Mouse (Mus musculus): ENCODE results near the gene Irf7. TPM values are rescaled to one million over a fixed set of nuclear protein-coding genes. Genes with fewer than 3 reads are reported as not detected.

Irf7 gene
- polyA plus RNA-seq, 1 experiment from 2014 or later: 0.66 TPM

DNA sequence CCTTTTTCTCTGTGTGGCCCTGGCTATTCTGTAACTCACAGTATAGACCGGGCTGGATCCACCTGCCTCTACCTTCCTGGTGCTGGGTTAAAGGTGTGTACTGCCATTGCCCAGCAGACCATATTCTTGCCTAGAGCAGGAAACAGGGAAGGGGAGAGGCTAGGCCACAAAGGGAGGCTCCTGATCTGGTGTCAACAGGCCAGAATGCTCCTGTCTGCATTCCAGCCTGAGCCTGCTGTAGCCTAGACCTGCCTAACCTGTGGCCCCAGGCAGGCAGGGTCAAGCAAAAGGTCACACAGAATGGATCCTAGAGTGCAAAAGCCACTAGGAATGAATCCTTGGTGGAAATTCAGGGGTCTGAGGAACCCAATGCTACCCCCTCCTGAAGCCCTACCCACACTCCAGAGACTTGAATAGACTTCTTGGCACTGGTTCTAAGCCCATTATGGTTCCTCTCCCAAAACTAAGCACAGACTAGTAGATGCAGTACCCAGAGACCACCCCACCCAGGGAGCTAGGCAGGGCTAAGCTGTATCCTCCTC, 46.7 kb downstream of the Irf7 start:
- Histone ChIP-seq H3K27ac (ENCODE audit: low read depth, low read length) (no peak overlapping the region), H3K36me3 (ENCODE audit: control insufficient read depth, insufficient read depth, low read length) (no peaks in the 10 kb centered on the region), H3K4me1 (ENCODE audit: control insufficient read depth, insufficient read depth, low read length) (peaks cover 28% of the 10 kb centered on the region), H3K9me3 (ENCODE audit: control insufficient read depth, low read length) (no peaks in the 10 kb centered on the region), H3K9ac (replicated peaks; ENCODE audit: low read depth, low read length) (no peak overlapping the region), H3K4me3 (ENCODE audit: low read depth, low read length) (no peak overlapping the region), H3K27me3 (ENCODE audit: control insufficient read depth, insufficient read depth, low read length) (no peaks in the 10 kb centered on the region), H3K4me2 (ENCODE audit: low read depth, low read length) (no peak overlapping the region)
- no peak for ATAC-seq (ENCODE audit: low read depth)
- 94% methylated on average over 1 of the region's 1 CpGs for WGBS

DNA sequence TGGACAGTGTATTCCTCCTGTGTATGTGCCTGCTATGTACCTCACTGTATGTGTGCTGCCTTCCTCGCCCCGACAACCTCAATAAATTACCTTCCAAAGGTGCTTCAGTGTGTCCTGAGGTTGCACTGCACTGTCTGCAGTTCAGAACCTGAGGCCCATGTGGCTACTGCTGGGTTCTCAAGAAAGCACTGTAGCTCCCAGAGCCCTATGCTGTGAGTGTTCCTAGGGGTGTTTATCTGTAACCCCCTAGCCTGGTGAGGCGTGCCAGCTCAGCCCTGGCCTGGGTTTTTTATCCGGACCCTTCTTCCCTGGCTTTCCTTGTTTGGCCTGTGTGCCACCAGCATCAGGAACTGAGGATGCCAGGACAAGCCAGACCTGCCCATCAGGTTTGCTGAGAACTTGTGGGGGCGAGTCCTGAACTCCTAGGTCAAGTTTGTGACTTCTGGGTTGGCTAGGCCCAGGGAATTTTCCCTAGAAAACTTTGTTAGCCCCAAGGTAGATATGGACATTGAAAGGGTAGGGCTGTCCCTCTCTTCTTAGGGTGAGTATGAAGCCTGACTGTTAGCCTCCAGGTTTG, 47.6 kb downstream of the Irf7 start:
- no peak for ATAC-seq (ENCODE audit: low read depth)
- no peaks in the 10 kb centered on the region for H3K36me3 ChIP-seq (ENCODE audit: control insufficient read depth, insufficient read depth, low read length)
- H3K4me1 ChIP-seq (ENCODE audit: control insufficient read depth, insufficient read depth, low read length): peaks cover 28% of the 10 kb centered on the region
- no peak overlapping the region for H3K4me3 ChIP-seq (ENCODE audit: low read depth, low read length)
- H3K9ac ChIP-seq (replicated peaks; ENCODE audit: low read depth, low read length): no peak overlapping the region
- no peaks in the 10 kb centered on the region for H3K27me3 ChIP-seq (ENCODE audit: control insufficient read depth, insufficient read depth, low read length)
- H3K9me3 ChIP-seq (ENCODE audit: control insufficient read depth, low read length): no peaks in the 10 kb centered on the region
- WGBS: 94% methylated on average over 5 of the region's 5 CpGs
- no peak overlapping the region for H3K27ac ChIP-seq (ENCODE audit: low read depth, low read length)
- H3K4me2 ChIP-seq (ENCODE audit: low read depth, low read length): no peak overlapping the region

DNA sequence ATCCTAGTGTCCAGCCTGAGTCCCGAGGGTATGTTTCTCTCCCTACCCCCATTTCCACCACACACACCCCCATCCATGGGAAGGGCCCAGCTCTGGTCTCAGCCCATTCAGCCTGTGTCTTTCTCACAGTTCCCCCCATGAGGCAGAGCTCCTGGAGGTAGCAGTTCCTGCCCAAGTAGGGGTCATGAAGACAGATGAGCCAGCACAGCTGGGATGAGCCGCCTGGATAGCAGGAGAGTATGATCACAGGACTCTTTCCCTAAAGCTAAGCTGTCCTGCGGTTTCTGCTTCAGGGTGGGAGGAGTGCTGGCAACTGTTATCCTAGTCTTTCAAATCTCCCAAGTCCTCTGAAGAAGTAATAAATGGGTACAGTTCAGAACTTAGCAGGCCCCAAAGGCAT, 48.1 kb downstream of the Irf7 start:
- Histone ChIP-seq H3K27ac (ENCODE audit: low read depth, low read length) (no peak overlapping the region), H3K27me3 (ENCODE audit: control insufficient read depth, insufficient read depth, low read length) (no peaks in the 10 kb centered on the region), H3K9ac (replicated peaks; ENCODE audit: low read depth, low read length) (no peak overlapping the region), H3K4me2 (ENCODE audit: low read depth, low read length) (no peak overlapping the region), H3K4me1 (ENCODE audit: control insufficient read depth, insufficient read depth, low read length) (peaks cover 28% of the 10 kb centered on the region), H3K36me3 (ENCODE audit: control insufficient read depth, insufficient read depth, low read length) (no peaks in the 10 kb centered on the region), H3K9me3 (ENCODE audit: control insufficient read depth, low read length) (no peaks in the 10 kb centered on the region), H3K4me3 (ENCODE audit: low read depth, low read length) (no peak overlapping the region)
- WGBS: 88% methylated on average over 3 of the region's 3 CpGs
- ATAC-seq (ENCODE audit: low read depth): no peak

DNA sequence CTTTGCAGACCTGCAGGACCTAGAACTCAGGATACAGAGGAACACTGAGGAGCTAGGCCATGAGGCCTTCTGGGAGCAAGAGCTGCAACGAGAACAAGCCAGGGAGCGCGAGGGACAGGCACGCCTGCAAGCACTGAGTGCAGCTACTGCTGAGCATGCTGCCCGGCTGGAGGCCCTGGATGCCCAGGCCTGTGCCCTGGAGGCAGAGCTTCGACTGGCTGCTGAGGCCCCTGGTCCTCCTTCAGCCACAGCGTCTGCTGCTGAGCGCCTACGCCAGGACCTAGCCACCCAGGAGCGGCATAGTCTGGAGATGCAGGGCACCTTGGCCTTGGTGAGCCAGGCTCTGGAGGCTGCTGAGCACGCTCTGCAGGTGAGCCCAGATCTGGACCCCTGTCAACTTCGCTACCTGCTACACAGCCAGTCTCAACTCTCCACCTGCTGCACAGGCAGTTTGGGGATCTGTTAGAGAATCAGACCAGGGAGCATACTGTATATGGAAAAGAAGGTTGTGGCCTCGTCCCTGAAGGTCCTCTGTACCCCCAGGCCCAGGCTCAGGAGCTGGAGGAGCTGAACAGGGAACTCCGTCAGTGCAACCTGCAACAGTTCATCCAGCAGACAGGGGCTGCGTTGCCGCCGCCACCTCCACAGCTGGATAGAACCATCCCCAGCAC, 48.8 kb downstream of the Irf7 start:
- H3K27ac ChIP-seq (ENCODE audit: low read depth, low read length): no peak overlapping the region
- no peak for ATAC-seq (ENCODE audit: low read depth)
- WGBS: 92% methylated on average over 17 of the region's 17 CpGs
- peaks cover 27% of the 10 kb centered on the region for H3K4me1 ChIP-seq (ENCODE audit: control insufficient read depth, insufficient read depth, low read length)
- no peaks in the 10 kb centered on the region for H3K27me3 ChIP-seq (ENCODE audit: control insufficient read depth, insufficient read depth, low read length)
- no peak overlapping the region for H3K4me3 ChIP-seq (ENCODE audit: low read depth, low read length)
- H3K4me2 ChIP-seq (ENCODE audit: low read depth, low read length): no peak overlapping the region
- no peak overlapping the region for H3K9ac ChIP-seq (replicated peaks; ENCODE audit: low read depth, low read length)
- H3K9me3 ChIP-seq (ENCODE audit: control insufficient read depth, low read length): no peaks in the 10 kb centered on the region
- no peaks in the 10 kb centered on the region for H3K36me3 ChIP-seq (ENCODE audit: control insufficient read depth, insufficient read depth, low read length)

DNA sequence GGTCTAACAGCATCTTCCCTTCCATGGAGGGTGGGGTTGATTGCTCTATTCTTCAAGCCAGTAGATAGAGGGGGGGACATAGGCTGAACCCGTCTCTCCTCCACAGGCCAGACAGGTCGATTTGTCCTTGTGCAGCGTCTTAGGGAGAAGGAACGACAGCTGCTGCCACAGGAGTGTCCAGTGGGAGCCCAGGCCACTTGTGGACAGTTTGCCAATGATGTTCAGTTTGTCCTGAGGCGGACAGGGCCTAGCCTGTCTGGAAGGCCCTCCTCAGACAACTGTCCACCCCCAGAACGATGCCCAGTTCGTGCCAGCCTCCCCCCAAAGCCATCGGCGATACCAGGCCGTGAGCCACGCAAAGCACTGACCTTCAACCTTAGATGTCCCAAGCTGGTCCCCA, 49.4 kb downstream of the Irf7 start:
- peak overlapping the region; percentile 91 for H3K4me2 ChIP-seq (ENCODE audit: low read depth, low read length)
- no peak overlapping the region for H3K9ac ChIP-seq (replicated peaks; ENCODE audit: low read depth, low read length)
- no peak overlapping the region for H3K27ac ChIP-seq (ENCODE audit: low read depth, low read length)
- no peaks in the 10 kb centered on the region for H3K9me3 ChIP-seq (ENCODE audit: control insufficient read depth, low read length)
- peaks cover 21% of the 10 kb centered on the region for H3K4me1 ChIP-seq (ENCODE audit: control insufficient read depth, insufficient read depth, low read length)
- H3K36me3 ChIP-seq (ENCODE audit: control insufficient read depth, insufficient read depth, low read length): no peaks in the 10 kb centered on the region
- ATAC-seq (ENCODE audit: low read depth): no peak
- WGBS: 90% methylated on average over 11 of the region's 11 CpGs
- H3K27me3 ChIP-seq (ENCODE audit: control insufficient read depth, insufficient read depth, low read length): no peaks in the 10 kb centered on the region
- no peak overlapping the region for H3K4me3 ChIP-seq (ENCODE audit: low read depth, low read length)

DNA sequence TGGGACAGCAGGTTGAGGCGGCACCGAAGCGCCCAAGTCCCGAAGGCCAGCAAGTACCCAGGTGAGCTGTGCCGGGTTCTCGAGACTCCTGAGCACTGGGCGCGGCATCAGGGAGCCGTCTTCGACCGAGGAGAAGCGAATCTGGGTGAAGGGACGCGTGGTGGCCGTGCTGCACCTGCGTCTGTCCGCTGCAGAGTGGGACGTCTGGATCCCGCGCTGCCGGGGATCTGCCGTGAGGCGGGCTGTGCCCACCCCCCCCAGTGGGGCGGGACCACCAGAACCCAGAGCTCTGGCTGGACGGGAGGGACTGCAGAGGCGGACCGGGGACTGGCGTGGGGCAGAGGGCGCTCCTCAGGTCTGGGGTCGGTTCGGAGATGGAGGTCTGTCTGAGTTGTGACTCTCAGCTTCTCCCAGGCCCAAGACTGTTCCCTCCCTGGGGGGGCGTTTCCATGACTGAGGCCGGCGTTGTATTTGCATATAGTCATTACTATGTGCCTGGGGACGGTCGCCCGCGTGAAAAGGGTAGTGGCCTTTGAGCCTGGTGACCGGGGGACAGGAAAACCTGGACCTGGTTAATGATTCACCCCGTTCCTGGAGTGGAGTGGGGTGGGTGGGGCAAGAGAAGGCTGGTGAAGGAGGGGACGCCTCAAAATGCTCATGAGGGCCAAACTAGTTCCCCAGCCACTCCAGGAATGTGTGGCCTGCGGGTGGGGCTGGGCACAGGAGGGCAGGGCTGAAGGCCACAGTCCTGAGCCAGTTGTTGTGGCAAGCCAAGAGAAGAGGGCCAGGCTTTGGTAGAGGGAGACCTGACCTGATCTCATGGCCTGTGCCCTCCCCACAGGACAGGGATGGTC, 50.2 kb downstream of the Irf7 start:
- H3K4me3 ChIP-seq (ENCODE audit: low read depth, low read length): peak overlapping the region; percentile 67
- peaks cover 17% of the 10 kb centered on the region for H3K4me1 ChIP-seq (ENCODE audit: control insufficient read depth, insufficient read depth, low read length)
- ATAC-seq (ENCODE audit: low read depth): peak; percentile 72
- H3K36me3 ChIP-seq (ENCODE audit: control insufficient read depth, insufficient read depth, low read length): no peaks in the 10 kb centered on the region
- H3K9me3 ChIP-seq (ENCODE audit: control insufficient read depth, low read length): no peaks in the 10 kb centered on the region
- under 1% methylated on average over 41 of the region's 42 CpGs for WGBS
- peak overlapping the region; percentile 91 for H3K4me2 ChIP-seq (ENCODE audit: low read depth, low read length)
- no peaks in the 10 kb centered on the region for H3K27me3 ChIP-seq (ENCODE audit: control insufficient read depth, insufficient read depth, low read length)
- H3K9ac ChIP-seq (replicated peaks; ENCODE audit: low read depth, low read length): peak overlapping the region; percentile 56
- no peak overlapping the region for H3K27ac ChIP-seq (ENCODE audit: low read depth, low read length)

DNA sequence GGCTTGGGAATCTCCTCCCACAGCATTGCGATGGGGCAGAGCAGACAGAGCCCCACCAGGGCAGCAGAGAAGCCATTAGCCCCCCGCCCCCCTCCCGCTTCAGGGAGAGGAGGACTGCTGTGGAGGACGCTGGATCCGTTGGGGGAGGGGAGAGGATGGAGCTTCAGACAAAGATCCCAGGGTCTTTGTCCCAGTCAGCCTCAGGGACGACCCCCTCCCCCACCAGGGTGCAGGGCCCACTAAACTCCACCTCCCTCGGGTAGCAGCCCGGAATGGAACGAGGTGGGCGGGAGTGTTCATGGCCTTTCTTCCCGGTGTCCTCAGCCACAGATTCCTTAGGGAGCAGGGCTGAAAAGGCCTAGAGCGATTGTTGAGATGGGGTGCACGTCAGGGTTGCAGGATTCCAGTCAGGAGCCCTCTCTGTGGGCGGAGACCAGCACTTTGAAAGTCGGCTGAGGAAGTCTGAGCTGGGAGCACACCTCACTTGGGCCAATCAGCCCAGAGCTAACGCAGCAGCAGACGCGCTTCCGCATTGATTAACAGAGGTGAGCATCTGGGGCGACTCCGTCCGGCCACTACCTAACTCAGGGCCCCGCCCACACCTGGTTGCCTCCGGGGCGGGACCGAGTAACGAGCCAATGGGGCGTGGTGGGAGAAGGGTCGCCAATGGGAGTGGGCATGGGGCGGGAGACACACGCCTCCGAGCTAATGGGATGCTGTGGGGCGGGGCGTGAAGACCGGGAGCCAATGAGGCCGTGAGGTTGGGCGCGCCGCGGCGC, 51.0 kb downstream of the Irf7 start, which contains the start of gene Rassf7:
Gene Rassf7, plus strand, starts transcription at position 760 of the 779 bp plus-strand sequence.
- Histone ChIP-seq H3K36me3 (ENCODE audit: control insufficient read depth, insufficient read depth, low read length) (no peaks in the 10 kb centered on the region), H3K9ac (replicated peaks; ENCODE audit: low read depth, low read length) (peak within 1 kb of the TSS; percentile 56), H3K4me2 (ENCODE audit: low read depth, low read length) (peak within 1 kb of the TSS; percentile 91), H3K4me1 (ENCODE audit: control insufficient read depth, insufficient read depth, low read length) (peaks cover 14% of the 10 kb centered on the region), H3K27me3 (ENCODE audit: control insufficient read depth, insufficient read depth, low read length) (no peaks in the 10 kb centered on the region), H3K9me3 (ENCODE audit: control insufficient read depth, low read length) (no peaks in the 10 kb centered on the region), H3K27ac (ENCODE audit: low read depth, low read length) (peak within 1 kb of the TSS; percentile 65), H3K4me3 (ENCODE audit: low read depth, low read length) (peak within 1 kb of the TSS; percentile 67)
- WGBS: under 1% methylated on average over 38 of the region's 41 CpGs
- peak; percentile 95 for ATAC-seq (ENCODE audit: low read depth)

DNA sequence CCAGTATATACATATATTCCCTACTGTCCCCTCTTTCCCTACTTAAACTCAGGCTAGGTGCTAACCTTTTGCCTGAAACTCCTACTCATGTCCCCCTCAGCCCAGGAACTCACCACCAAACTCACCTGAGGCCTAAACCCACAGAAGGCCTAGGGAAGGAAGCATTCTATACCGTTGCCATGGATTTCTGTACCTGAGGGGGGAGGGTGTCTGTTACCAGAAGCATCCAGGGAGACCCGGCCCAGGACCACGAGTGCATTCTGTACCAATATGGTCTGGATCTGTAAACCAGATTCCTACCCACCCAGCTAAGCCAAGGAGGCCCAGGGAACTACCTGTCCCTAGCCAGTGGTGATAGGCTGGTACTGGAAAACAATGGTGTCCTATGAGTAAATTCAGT, 52.0 kb downstream of the Irf7 start:
- ATAC-seq (ENCODE audit: low read depth): no peak
- H3K27ac ChIP-seq (ENCODE audit: low read depth, low read length): no peak overlapping the region
- 82% methylated on average over 3 of the region's 3 CpGs for WGBS

More for the DNA sequence above, 52.0 kb downstream of the Irf7 start:
- Histone ChIP-seq H3K4me1 (ENCODE audit: control insufficient read depth, insufficient read depth, low read length) (peaks cover 14% of the 10 kb centered on the region), H3K9me3 (ENCODE audit: control insufficient read depth, low read length) (no peaks in the 10 kb centered on the region), H3K27me3 (ENCODE audit: control insufficient read depth, insufficient read depth, low read length) (no peaks in the 10 kb centered on the region), H3K4me2 (ENCODE audit: low read depth, low read length) (no peak overlapping the region), H3K9ac (replicated peaks; ENCODE audit: low read depth, low read length) (no peak overlapping the region), H3K4me3 (ENCODE audit: low read depth, low read length) (no peak overlapping the region), H3K36me3 (ENCODE audit: control insufficient read depth, insufficient read depth, low read length) (no peaks in the 10 kb centered on the region)
